Mouse (Mus musculus) lung, postnatal 10 days (tissue): ENCODE data around the gene Plekhd1.

ENCODE experiments used
- DNase-seq: peaks from one replicate; pipeline ENCODE4 v3.0.0; 2021

The Plekhd1 gene

GRCm38 (mm10) chr12:80758559-80759386 lies 66.4 kb downstream of the Plekhd1 start:
- DNase-seq: peak; percentile 7

- no peak for DNase-seq
Measured at GRCm38 (mm10) chr12:80759387-80759712, 67.0 kb downstream of the Plekhd1 start.

- DNase-seq: peak; percentile 13
Measured at GRCm38 (mm10) chr12:80759713-80760395, 67.5 kb downstream of the Plekhd1 start.

GRCm38 (mm10) chr12:80760396-80760801 lies 68.0 kb downstream of the Plekhd1 start, which contains the start of gene Ccdc177:
Gene Ccdc177, minus strand, starts transcription at chr12:80760687.
- peak; percentile 82 for DNase-seq

- DNase-seq: no peak
Measured at GRCm38 (mm10) chr12:80762982-80763381, 70.6 kb downstream of the Plekhd1 start.

- DNase-seq: peak; percentile 29
Measured at GRCm38 (mm10) chr12:80764116-80764515, 71.7 kb downstream of the Plekhd1 start.

- DNase-seq: peak; percentile 84
Measured at GRCm38 (mm10) chr12:80769697-80770096, 77.3 kb downstream of the Plekhd1 start.
